Mouse (Mus musculus): ENCODE measurements at regions not wholly inside any gene's neighbourhood (a gene's known extent, or its start where the extent isn't known, plus 50 kb on each side); places are given as distances from the start of the nearest gene placed in this dataset.

- WGBS, result 28% methylated on average over 16 of the region's 16 CpGs
Measured at GRCm38 (mm10) chr14:62003013-62003781, 289.2 kb upstream of the Rnaseh2b start.

GRCm38 (mm10) chr14:62003797-62004196, 288.6 kb upstream of the Rnaseh2b start:
- Histone ChIP-seq H3K4me2 (no peak overlapping the region), H3K4me1 (replicated peaks) (peaks cover 24% of the 10 kb centered on the region), H3K9me3 (no peaks in the 10 kb centered on the region), H3K4me3 (no peak overlapping the region), H3K36me3 (no peaks in the 10 kb centered on the region), H3K9ac (no peak overlapping the region), H3K27me3 (no peaks in the 10 kb centered on the region), H3K27ac (no peak overlapping the region)
- no peak for ATAC-seq (ENCODE audit: low FRiP score)
- WGBS, result 87% methylated on average over 2 of the region's 2 CpGs

More at GRCm38 (mm10) chr14:62003013-62003781, 289.2 kb upstream of the Rnaseh2b start:
- Histone ChIP-seq H3K9ac (no peak overlapping the region), H3K4me3 (no peak overlapping the region), H3K27ac (peak overlapping the region; percentile 40; the same call in 1 of the 2 replicates), H3K4me1 (replicated peaks) (peaks cover 24% of the 10 kb centered on the region), H3K27me3 (no peaks in the 10 kb centered on the region), H3K36me3 (no peaks in the 10 kb centered on the region), H3K4me2 (peak overlapping the region; percentile 21), H3K9me3 (no peaks in the 10 kb centered on the region)
- ATAC-seq (ENCODE audit: low FRiP score), result peak; percentile 77

- 96% methylated on average over 5 of the region's 5 CpGs for WGBS
- no peak for ATAC-seq (ENCODE audit: low FRiP score)
- Histone ChIP-seq H3K4me2 (no peak overlapping the region), H3K27ac (no peak overlapping the region), H3K9me3 (no peaks in the 10 kb centered on the region), H3K27me3 (no peaks in the 10 kb centered on the region), H3K9ac (no peak overlapping the region), H3K4me3 (no peak overlapping the region), H3K4me1 (replicated peaks) (no peaks in the 10 kb centered on the region), H3K36me3 (no peaks in the 10 kb centered on the region)
Measured at GRCm38 (mm10) chr14:62008707-62009106, 283.7 kb upstream of the Rnaseh2b start.

GRCm38 (mm10) chr14:62018804-62019203, 273.6 kb upstream of the Rnaseh2b start:
- Histone ChIP-seq H3K4me3 (no peak overlapping the region), H3K27ac (no peak overlapping the region), H3K4me2 (no peak overlapping the region), H3K27me3 (no peaks in the 10 kb centered on the region), H3K4me1 (replicated peaks) (no peaks in the 10 kb centered on the region), H3K36me3 (no peaks in the 10 kb centered on the region), H3K9ac (no peak overlapping the region), H3K9me3 (no peaks in the 10 kb centered on the region)
- no peak for ATAC-seq (ENCODE audit: low FRiP score)
- WGBS, result 93% methylated on average over 4 of the region's 4 CpGs

GRCm38 (mm10) chr14:62020996-62021395, 271.4 kb upstream of the Rnaseh2b start:
- WGBS, result 89% methylated on average over 3 of the region's 3 CpGs
- H3K4me1 ChIP-seq (replicated peaks), result no peaks in the 10 kb centered on the region
- ATAC-seq (ENCODE audit: low FRiP score), result no peak
- H3K27me3 ChIP-seq, result no peaks in the 10 kb centered on the region
- H3K9me3 ChIP-seq, result no peaks in the 10 kb centered on the region
- H3K4me3 ChIP-seq, result no peak overlapping the region
- no peak overlapping the region for H3K4me2 ChIP-seq
- no peak overlapping the region for H3K27ac ChIP-seq
- H3K9ac ChIP-seq, result no peak overlapping the region
- no peaks in the 10 kb centered on the region for H3K36me3 ChIP-seq

GRCm38 (mm10) chr14:62022193-62022592, 270.2 kb upstream of the Rnaseh2b start:
- no peak overlapping the region for H3K27ac ChIP-seq
- no peak for ATAC-seq (ENCODE audit: low FRiP score)
- H3K36me3 ChIP-seq, result no peaks in the 10 kb centered on the region
- WGBS, result 93% methylated on average over 3 of the region's 3 CpGs
- no peak overlapping the region for H3K9ac ChIP-seq
- no peak overlapping the region for H3K4me3 ChIP-seq
- H3K9me3 ChIP-seq, result no peaks in the 10 kb centered on the region
- H3K4me1 ChIP-seq (replicated peaks), result no peaks in the 10 kb centered on the region
- no peak overlapping the region for H3K4me2 ChIP-seq
- no peaks in the 10 kb centered on the region for H3K27me3 ChIP-seq

- no peak overlapping the region for H3K9ac ChIP-seq
- WGBS, result 82% methylated on average over 7 of the region's 7 CpGs
- no peaks in the 10 kb centered on the region for H3K27me3 ChIP-seq
- no peaks in the 10 kb centered on the region for H3K36me3 ChIP-seq
- no peak for ATAC-seq (ENCODE audit: low FRiP score)
- no peaks in the 10 kb centered on the region for H3K4me1 ChIP-seq (replicated peaks)
- no peaks in the 10 kb centered on the region for H3K9me3 ChIP-seq
- H3K4me2 ChIP-seq, result no peak overlapping the region
- no peak overlapping the region for H3K4me3 ChIP-seq
- no peak overlapping the region for H3K27ac ChIP-seq
Measured at GRCm38 (mm10) chr14:62023022-62023421, 269.4 kb upstream of the Rnaseh2b start.

GRCm38 (mm10) chr14:62027751-62028279, 264.6 kb upstream of the Rnaseh2b start:
- 85% methylated on average over 8 of the region's 8 CpGs for WGBS

GRCm38 (mm10) chr14:62030059-62030458, 262.3 kb upstream of the Rnaseh2b start:
- WGBS, result 72% methylated on average over 7 of the region's 7 CpGs
- H3K9ac ChIP-seq, result no peak overlapping the region
- peaks cover 4% of the 10 kb centered on the region for H3K4me1 ChIP-seq (replicated peaks)
- no peaks in the 10 kb centered on the region for H3K36me3 ChIP-seq
- no peaks in the 10 kb centered on the region for H3K9me3 ChIP-seq
- H3K27me3 ChIP-seq, result no peaks in the 10 kb centered on the region
- H3K27ac ChIP-seq, result no peak overlapping the region
- ATAC-seq (ENCODE audit: low FRiP score), result no peak
- no peak overlapping the region for H3K4me3 ChIP-seq
- no peak overlapping the region for H3K4me2 ChIP-seq

More at GRCm38 (mm10) chr14:62027751-62028279, 264.6 kb upstream of the Rnaseh2b start:
- no peak overlapping the region for H3K4me2 ChIP-seq
- H3K27me3 ChIP-seq, result no peaks in the 10 kb centered on the region
- H3K36me3 ChIP-seq, result no peaks in the 10 kb centered on the region
- H3K4me3 ChIP-seq, result no peak overlapping the region
- no peaks in the 10 kb centered on the region for H3K4me1 ChIP-seq (replicated peaks)
- no peak for ATAC-seq (ENCODE audit: low FRiP score)
- H3K27ac ChIP-seq, result no peak overlapping the region
- no peaks in the 10 kb centered on the region for H3K9me3 ChIP-seq
- no peak overlapping the region for H3K9ac ChIP-seq

GRCm38 (mm10) chr14:62033661-62034060, 258.7 kb upstream of the Rnaseh2b start:
- ATAC-seq (ENCODE audit: low FRiP score), result no peak
- 96% methylated on average over 4 of the region's 4 CpGs for WGBS
- H3K4me3 ChIP-seq, result no peak overlapping the region

GRCm38 (mm10) chr14:62034664-62035063, 257.7 kb upstream of the Rnaseh2b start:
- no peaks in the 10 kb centered on the region for H3K36me3 ChIP-seq
- no peaks in the 10 kb centered on the region for H3K9me3 ChIP-seq
- ATAC-seq (ENCODE audit: low FRiP score), result no peak; the same call in 1 of the 2 replicates
- H3K27ac ChIP-seq, result no peak overlapping the region
- H3K9ac ChIP-seq, result no peak overlapping the region
- H3K4me2 ChIP-seq, result no peak overlapping the region
- WGBS, result 17% methylated on average over 4 of the region's 4 CpGs
- H3K4me1 ChIP-seq (replicated peaks), result peaks cover 4% of the 10 kb centered on the region
- H3K4me3 ChIP-seq, result no peak overlapping the region
- 0 out of 2 replicates have a peak, but pooled peaks cover 2% of the 10 kb centered on the region for H3K27me3 ChIP-seq

More at GRCm38 (mm10) chr14:62033661-62034060, 258.7 kb upstream of the Rnaseh2b start:
- Histone ChIP-seq H3K4me2 (no peak overlapping the region), H3K36me3 (no peaks in the 10 kb centered on the region), H3K4me1 (replicated peaks) (peaks cover 4% of the 10 kb centered on the region), H3K9ac (no peak overlapping the region), H3K9me3 (no peaks in the 10 kb centered on the region), H3K27ac (no peak overlapping the region), H3K27me3 (0 out of 2 replicates have a peak, but pooled peaks cover 2% of the 10 kb centered on the region)

- WGBS, result 86% methylated on average over 3 of the region's 3 CpGs
- no peak for ATAC-seq (ENCODE audit: low FRiP score)
- no peak overlapping the region for H3K9ac ChIP-seq
Measured at GRCm38 (mm10) chr14:62035416-62035815, 257.0 kb upstream of the Rnaseh2b start.

GRCm38 (mm10) chr14:62037514-62037913, 254.9 kb upstream of the Rnaseh2b start:
- Histone ChIP-seq H3K4me2 (no peak overlapping the region), H3K27me3 (0 out of 2 replicates have a peak, but pooled peaks cover 2% of the 10 kb centered on the region), H3K9ac (no peak overlapping the region), H3K9me3 (no peaks in the 10 kb centered on the region), H3K36me3 (no peaks in the 10 kb centered on the region), H3K4me3 (no peak overlapping the region), H3K27ac (no peak overlapping the region), H3K4me1 (replicated peaks) (peaks cover 4% of the 10 kb centered on the region)
- WGBS, result 97% methylated on average over 1 of the region's 1 CpGs
- no peak for ATAC-seq (ENCODE audit: low FRiP score)

More at GRCm38 (mm10) chr14:62035416-62035815, 257.0 kb upstream of the Rnaseh2b start:
- no peaks in the 10 kb centered on the region for H3K36me3 ChIP-seq
- no peak overlapping the region for H3K27ac ChIP-seq
- no peak overlapping the region for H3K4me2 ChIP-seq
- H3K4me3 ChIP-seq, result no peak overlapping the region
- 0 out of 2 replicates have a peak, but pooled peaks cover 2% of the 10 kb centered on the region for H3K27me3 ChIP-seq
- H3K4me1 ChIP-seq (replicated peaks), result peaks cover 4% of the 10 kb centered on the region
- no peaks in the 10 kb centered on the region for H3K9me3 ChIP-seq
